Comparison of ENCODE assay signal across 32 mouse cellular contexts in the genomic region with DNA sequence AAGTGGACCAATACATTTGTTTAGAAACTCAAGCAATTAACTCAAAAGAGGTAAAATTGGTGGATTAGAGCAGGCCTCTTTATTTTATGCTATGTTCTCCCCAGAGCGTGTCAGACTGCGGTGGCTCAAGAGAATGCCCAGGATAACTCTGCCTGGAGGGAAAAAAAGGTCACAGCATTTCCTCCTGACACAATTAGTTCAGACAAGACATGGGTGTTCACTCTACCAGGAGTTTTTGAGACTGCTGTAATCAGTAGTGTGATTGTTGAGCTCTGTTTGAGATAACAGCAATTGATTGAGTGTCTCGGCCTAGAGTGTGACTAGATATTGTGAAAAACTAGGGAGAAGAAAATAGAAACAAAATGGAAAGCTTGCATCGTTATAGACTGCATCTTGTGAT.
"Had no signal": no experiment of that assay in that cellular context is flagged by ENCODE, and none has a peak within 500 bp of the region (broad histone marks: within the 10 kb centered on the region; RNA-seq: fewer than 3 reads in every experiment).

No protein-coding gene starts in this region.

- H3K4me1 ChIP-seq: limb, embryonic 10.5 days; limb, embryonic 12.5 days; limb, embryonic 13.5 days; limb, embryonic 15.5 days; liver, embryonic 12.5 days; liver, embryonic 13.5 days; liver, embryonic 15.5 days; lung, embryonic 15.5 days; megakaryocyte, embryonic 14.5 days; midbrain, embryonic 10.5 days; midbrain, embryonic 12.5 days; midbrain, embryonic 13.5 days; midbrain, embryonic 15.5 days had no signal

- H3K9me3 ChIP-seq: limb, embryonic 10.5 days; limb, embryonic 12.5 days; limb, embryonic 13.5 days; limb, embryonic 15.5 days; liver, embryonic 12.5 days; liver, embryonic 15.5 days; lung, embryonic 15.5 days; megakaryocyte, embryonic 14.5 days; midbrain, embryonic 10.5 days; midbrain, embryonic 12.5 days; midbrain, embryonic 13.5 days; midbrain, embryonic 15.5 days had no signal

- H3K27me3 ChIP-seq: limb, embryonic 12.5 days; limb, embryonic 13.5 days; limb, embryonic 15.5 days; liver, embryonic 12.5 days; liver, embryonic 13.5 days; liver, embryonic 15.5 days; lung, embryonic 15.5 days; megakaryocyte, embryonic 14.5 days; midbrain, embryonic 12.5 days; midbrain, embryonic 13.5 days; midbrain, embryonic 15.5 days had no signal

- DNase-seq: left cerebral cortex, postnatal 4 days; liver; liver, embryonic 13.5 days; liver, postnatal 0 days; lung, adult 18-20 months; lung, adult 2 months; lung, embryonic 14.5 days; lung, postnatal 10 days; lung, postnatal 14 days; lung, postnatal 36 days; lung, postnatal 4 days; midbrain, embryonic 14.5 days had no signal

- ATAC-seq: liver, embryonic 12.5 days; liver, postnatal 0 days; lung, postnatal 0 days; midbrain, embryonic 13.5 days; midbrain, embryonic 15.5 days; midbrain, embryonic 16.5 days had no signal

- H3K4me3 ChIP-seq: left cerebral cortex, adult 2 months; limb, embryonic 10.5 days; limb, embryonic 12.5 days; limb, embryonic 13.5 days; limb, embryonic 15.5 days; liver, embryonic 12.5 days; liver, embryonic 13.5 days; liver, embryonic 15.5 days; lung, embryonic 15.5 days; megakaryocyte, embryonic 14.5 days; midbrain, embryonic 10.5 days; midbrain, embryonic 12.5 days; midbrain, embryonic 13.5 days; midbrain, embryonic 15.5 days; myocyte had no signal

- H3K36me3 ChIP-seq: limb, embryonic 10.5 days; limb, embryonic 12.5 days; limb, embryonic 13.5 days; limb, embryonic 15.5 days; liver, embryonic 12.5 days; liver, embryonic 13.5 days; liver, embryonic 15.5 days; lung, embryonic 15.5 days; midbrain, embryonic 10.5 days; midbrain, embryonic 12.5 days; midbrain, embryonic 13.5 days; midbrain, embryonic 15.5 days had no signal

- H3K27ac ChIP-seq: left cerebral cortex, adult 2 months; limb, embryonic 10.5 days; limb, embryonic 12.5 days; limb, embryonic 13.5 days; limb, embryonic 15.5 days; liver, embryonic 12.5 days; liver, embryonic 13.5 days; liver, embryonic 14.5 days; liver, embryonic 15.5 days; lung, embryonic 15.5 days; macrophage; midbrain, embryonic 10.5 days; midbrain, embryonic 12.5 days; midbrain, embryonic 13.5 days; midbrain, embryonic 15.5 days had no signal

- H3K4me2 ChIP-seq: limb, embryonic 12.5 days; limb, embryonic 13.5 days; limb, embryonic 15.5 days; liver, embryonic 11.5 days; liver, embryonic 12.5 days; liver, embryonic 13.5 days; liver, embryonic 15.5 days; lung, embryonic 14.5 days; lung, embryonic 15.5 days; midbrain, embryonic 11.5 days; midbrain, embryonic 12.5 days; midbrain, embryonic 13.5 days; midbrain, embryonic 15.5 days had no signal

- H3K9ac ChIP-seq: limb, embryonic 12.5 days; limb, embryonic 13.5 days; limb, embryonic 15.5 days; liver, embryonic 12.5 days; liver, embryonic 13.5 days; liver, embryonic 14.5 days; liver, embryonic 15.5 days; liver, postnatal 0 days; lung, embryonic 14.5 days; lung, embryonic 15.5 days; midbrain, embryonic 12.5 days; midbrain, embryonic 13.5 days; midbrain, embryonic 15.5 days had no signal
